Mouse (Mus musculus) mature B cell (primary cell): ENCODE results near the gene Snf8.

Experiments
- in situ Hi-C: fragments of 300-500 bp; cut with MboI; formaldehyde crosslinking; loops from 2 replicates; pipeline ENCODE4 v1.14.3; 2019

Snf8 gene

GRCm38 (mm10) chr11:96074351-96075176, 39.9 kb downstream of the Snf8 start:
- in situ Hi-C loops: no loop called here

GRCm38 (mm10) chr11:96075177-96075508, 40.5 kb downstream of the Snf8 start:
- in situ Hi-C loops: no loop called here

- in situ Hi-C loops: no loop called here
These were observed 41.0 kb downstream of the Snf8 start, which contains the start of gene Atp5g1 for GRCm38 (mm10) chr11:96075509-96076220. Gene Atp5g1 (minus strand): TSS chr11:96075670.

GRCm38 (mm10) chr11:96076221-96077105, 41.8 kb downstream of the Snf8 start:
- in situ Hi-C loops: no loop called here

- in situ Hi-C loops: no loop called here
These were observed 46.1 kb downstream of the Snf8 start for GRCm38 (mm10) chr11:96080736-96081135.

GRCm38 (mm10) chr11:96082682-96083081, 48.0 kb downstream of the Snf8 start:
- in situ Hi-C loops: no loop called here

GRCm38 (mm10) chr11:96087981-96088380, 53.3 kb downstream of the Snf8 start:
- in situ Hi-C loops: no loop called here

GRCm38 (mm10) chr11:96091073-96091472, 56.4 kb downstream of the Snf8 start:
- in situ Hi-C loops: no loop called here

GRCm38 (mm10) chr11:96092674-96093291, 58.1 kb downstream of the Snf8 start:
- in situ Hi-C loops: no loop called here

- in situ Hi-C loops: no loop called here
These were observed 58.7 kb downstream of the Snf8 start for GRCm38 (mm10) chr11:96093361-96093760.
